Mouse (Mus musculus): ENCODE data around the gene Nrm.

Nrm gene

DNA sequence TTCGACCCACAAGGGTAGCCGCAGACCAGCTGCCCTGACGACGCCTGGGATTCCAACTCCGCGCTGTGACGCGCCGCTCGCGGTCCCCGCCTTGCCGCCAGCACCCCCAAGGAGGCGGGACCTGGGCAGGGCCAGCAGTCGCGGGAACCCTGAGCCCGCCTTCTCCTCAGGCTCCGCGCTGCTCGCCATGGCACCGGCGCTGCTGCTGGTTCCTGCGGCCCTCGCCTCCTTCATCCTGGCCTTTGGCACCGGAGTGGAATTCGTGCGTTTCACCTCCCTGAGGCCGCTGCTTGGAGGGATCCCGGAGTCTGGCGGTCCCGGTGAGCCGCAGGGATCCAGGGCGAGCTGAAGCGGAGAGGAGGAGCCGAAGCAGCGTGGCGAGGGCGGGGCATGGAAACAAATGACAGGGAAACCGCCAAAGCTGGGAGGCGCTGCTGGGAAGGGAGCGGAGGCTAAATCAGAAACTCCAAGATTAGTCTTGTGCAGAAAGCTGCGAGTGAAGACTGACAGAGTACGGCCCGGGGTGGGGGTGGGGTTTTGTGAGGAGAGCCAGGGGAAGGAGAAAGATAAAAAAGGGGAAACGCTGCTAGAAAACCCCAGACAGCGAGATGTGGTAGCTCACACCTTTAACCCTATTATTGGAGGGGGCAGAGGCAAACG lies at the start of gene Nrm:
TSS of gene Nrm (plus strand) at position 121 of the 660 bp plus-strand sequence.
- DNase-seq (ENCODE audit: low spot score), result peak; percentile 90

DNA sequence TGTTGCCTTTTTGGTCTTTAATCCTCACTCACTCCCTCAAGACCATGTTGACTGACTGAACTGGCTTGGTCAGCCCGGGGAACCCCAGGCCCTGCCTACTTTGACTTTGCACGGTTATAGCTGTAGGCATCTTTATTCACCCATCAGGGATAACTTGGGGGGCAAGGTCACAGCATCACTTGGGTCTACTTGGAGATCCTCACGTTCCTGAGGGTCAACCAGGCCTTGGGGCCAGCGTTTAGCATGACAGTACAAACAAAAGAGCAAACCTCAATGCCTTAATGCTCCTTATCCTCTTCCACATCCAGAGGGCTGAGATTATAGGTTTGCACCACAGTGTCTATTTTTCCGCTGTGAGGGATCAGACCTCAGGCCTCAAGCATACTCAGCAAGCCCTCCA lies 48.8 kb upstream of the Nrm start:
- no peak for DNase-seq (ENCODE audit: low spot score)

DNA sequence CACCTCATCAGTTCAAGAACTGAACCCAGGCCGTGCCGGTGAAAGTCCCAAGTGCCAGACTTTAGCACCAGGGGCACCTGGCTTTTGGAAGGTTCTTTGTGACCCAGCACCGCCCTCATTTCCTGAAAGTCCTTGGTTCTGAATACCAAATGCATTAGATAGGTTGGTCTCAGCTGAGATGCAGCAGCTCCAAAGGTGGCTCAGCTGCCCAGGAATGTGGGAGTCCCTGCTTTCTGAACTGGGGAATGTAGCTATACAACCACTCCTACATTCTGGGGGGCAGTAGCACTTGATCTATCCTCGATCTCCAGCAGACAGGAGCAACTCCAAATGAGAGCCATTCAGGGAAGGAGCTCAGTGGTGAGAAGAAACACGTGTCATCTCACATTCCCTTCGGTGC lies 48.4 kb upstream of the Nrm start:
- no peak for DNase-seq (ENCODE audit: low spot score)

DNA sequence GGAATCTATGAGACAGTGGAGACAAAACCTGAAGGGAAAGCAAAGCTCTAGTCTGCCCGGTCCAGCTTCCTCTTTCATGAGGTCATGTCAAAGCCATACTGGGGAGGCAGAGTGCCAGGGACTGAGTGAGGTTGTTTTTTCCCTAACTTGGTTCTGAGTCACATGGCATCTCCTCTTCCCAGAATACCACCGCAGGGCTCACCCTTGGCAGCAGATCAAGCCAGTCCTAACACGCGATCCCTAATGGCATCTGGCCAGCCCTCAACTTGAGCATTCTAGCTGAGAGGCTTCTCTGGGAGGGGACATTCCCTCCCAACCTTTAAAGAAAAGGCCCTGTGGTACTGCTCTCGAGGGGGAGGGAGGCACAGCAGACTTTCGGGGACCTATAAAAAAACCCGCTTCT lies 47.9 kb upstream of the Nrm start:
- peak; percentile 99 for DNase-seq (ENCODE audit: low spot score)

DNA sequence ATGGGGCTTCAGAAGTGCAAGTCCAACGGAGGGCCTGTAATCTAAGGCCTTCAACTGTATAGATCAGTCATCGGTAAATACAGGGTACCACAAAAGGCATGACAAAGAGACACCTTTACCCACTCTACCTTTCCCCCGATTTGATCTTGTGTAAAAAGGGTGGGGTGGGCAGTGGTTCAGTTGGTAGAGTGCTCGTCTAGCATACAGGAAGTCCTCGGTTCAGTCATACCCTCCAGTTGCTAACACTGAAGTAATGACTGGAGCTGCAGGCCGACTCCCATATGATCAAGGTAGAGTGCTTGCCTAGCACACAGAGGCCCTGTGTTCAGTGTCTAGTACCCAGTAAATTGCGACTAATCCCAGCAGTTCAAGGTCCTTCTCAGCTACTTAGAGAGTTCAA lies 47.5 kb upstream of the Nrm start:
- no peak for DNase-seq (ENCODE audit: low spot score)

DNA sequence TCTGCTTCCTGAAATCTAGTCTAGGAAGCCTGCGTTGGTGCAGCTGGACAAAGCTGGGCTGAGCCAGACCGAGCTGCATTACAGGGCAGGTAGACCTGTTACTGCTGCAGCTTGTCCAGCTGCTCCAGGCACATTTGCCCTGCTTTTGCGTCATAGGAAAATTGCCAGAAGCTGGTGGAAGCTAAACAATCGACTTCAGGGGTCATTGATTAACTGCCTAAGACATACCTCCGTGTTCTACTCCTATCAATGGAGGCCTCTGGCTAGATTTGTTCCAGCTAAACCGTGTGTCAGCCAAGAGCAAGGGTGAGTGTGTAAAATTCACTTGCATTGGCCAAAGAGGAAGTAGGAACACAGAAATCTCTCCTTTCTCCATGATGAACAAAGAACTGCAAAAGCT lies 46.4 kb upstream of the Nrm start:
- DNase-seq (ENCODE audit: low spot score), result peak; percentile 28

DNA sequence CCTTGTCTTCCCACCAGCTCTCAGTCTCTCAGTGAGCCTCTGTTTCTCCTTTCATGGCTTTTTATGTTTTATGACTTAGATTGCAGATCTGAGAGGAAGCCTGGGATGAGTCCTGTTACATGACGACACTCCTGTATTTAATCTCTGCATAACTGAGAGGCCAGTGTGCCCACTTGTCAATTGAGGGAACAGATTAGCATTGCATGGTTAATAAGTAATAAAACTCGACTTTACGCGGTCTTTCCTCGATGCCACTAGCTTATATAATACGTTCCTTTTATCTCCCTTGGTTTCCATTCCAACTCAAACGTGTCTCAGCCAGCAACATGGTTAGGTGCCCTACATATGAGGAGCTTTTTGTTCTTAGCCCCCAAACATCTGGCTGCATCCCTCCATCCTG lies 45.3 kb upstream of the Nrm start:
- no peak for DNase-seq (ENCODE audit: low spot score)

DNA sequence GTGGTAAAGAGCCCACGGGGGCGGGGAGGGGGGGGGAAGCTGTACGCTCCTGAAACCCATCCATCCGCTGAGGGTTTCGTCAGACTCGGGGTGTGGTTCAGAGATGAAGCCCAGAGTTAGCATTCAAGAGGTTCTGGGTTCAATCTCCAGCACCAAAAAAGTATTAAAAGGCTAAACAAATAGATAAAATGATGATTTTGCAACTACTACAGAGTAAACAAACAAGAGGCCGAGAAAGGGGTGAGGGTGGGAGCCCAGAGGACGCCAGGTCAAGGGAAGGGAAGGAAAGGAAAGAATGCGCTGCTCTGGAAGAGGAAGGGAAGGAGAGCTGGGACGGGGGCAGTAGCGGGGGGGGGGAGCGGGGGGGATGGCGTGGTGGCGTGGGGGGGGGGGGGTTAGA lies 44.4 kb upstream of the Nrm start:
- DNase-seq (ENCODE audit: low spot score), result no peak

DNA sequence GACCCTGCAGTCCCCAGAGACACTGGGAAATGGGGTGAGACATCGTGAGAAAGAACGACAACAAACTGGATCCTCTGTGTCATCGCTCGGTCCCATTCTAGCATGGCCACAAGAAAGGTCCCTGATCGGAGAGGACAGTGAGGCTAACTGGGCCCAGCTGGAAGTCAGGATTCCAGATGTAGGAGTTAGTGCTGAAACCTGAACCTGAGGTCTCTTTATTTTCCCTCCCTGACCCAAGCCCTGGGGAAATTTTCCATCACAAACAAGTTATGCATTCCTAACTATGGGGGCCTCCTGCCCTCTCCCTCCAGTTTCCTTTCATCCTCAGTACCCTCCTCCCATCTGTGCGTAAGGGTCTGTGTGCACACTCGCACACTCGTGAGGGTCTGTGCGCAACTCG lies 43.9 kb upstream of the Nrm start:
- DNase-seq (ENCODE audit: low spot score), result no peak

DNA sequence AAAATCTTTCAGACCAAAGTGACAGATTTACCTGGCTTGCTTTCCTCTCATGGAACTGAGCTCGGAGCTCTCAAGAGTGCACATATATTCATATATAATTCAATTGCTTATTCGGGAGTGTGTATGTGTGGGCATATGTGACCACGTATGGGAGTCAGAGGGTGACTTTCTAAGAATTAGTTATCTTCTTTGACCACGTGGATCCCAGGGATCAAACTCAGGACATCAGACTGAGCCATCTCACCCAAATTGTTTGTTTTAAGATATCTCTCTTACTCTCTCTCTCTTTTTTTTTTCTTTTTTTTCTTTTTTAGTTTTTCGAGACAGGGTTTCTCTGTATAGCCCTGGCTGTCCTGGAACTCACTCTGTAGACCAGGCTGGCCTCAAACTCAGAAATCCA lies 41.0 kb upstream of the Nrm start:
- no peak for DNase-seq (ENCODE audit: low spot score)

DNA sequence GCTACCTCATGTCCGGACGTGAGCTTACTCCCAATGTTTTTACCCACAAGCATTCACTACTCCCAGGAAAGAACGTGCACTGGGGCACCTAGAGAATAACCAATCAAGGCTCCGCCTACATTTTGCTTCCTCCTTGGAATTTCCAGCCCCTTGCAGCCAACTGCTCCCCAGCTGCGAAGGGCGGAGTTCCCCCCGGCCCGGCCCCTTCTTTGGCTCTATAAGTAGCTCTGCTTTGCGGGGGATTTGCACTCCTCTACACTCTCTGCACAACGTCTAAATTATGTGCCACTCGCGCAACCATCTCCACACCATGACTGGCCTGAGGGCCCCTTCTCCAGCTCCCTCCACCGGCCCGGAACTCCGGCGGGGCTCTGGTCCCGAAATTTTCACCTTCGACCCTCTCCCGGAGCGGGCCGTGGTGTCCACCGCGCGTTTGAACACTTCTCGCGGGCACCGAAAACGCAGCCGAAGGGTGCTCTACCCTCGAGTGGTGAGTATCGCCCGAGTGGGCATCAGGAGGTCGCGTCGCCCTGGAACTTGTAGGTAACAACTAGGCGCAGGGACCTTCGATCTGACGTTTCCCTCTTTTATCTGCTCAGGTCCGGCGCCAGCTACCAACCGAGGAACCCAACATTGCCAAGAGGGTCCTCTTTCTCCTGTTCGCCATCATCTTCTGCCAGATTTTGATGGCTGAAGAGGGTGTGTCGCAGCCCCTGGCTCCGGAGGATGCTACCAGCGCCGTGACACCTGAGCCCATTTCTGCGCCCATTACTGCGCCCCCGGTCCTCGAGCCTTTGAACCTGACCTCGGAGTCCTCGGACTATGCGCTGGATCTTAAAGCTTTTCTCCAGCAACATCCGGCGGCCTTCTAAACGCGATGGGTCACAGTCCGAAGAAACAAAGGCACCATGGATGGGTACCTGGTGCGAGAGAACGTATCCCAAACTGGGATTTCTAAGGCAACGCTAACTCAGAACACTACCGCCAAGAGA lies 39.4 kb upstream of the Nrm start, which contains the start of gene Ier3:
TSS of gene Ier3 (plus strand) at position 246 of the 992 bp plus-strand sequence.
- peak; percentile 75 for DNase-seq (ENCODE audit: low spot score)

DNA sequence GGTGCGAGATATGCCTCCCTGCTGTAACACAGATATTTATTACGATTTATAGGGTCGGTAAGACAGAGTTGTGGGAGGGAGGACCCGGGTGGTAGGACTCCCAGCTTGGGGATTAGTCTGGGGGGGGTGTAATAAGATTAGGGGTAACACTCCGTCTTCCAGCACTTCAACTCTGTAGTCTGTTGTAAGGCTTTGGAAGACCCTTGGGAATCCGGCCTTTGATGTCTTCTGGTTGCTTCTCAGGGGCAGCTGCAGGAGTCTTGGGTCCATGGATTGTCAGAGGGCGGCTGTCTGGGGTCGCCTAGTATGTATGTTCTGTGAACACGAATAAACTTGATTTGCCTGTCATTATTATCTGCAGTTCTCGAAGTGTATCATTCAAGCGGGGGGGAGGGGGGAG lies 38.6 kb upstream of the Nrm start:
- no peak for DNase-seq (ENCODE audit: low spot score)

DNA sequence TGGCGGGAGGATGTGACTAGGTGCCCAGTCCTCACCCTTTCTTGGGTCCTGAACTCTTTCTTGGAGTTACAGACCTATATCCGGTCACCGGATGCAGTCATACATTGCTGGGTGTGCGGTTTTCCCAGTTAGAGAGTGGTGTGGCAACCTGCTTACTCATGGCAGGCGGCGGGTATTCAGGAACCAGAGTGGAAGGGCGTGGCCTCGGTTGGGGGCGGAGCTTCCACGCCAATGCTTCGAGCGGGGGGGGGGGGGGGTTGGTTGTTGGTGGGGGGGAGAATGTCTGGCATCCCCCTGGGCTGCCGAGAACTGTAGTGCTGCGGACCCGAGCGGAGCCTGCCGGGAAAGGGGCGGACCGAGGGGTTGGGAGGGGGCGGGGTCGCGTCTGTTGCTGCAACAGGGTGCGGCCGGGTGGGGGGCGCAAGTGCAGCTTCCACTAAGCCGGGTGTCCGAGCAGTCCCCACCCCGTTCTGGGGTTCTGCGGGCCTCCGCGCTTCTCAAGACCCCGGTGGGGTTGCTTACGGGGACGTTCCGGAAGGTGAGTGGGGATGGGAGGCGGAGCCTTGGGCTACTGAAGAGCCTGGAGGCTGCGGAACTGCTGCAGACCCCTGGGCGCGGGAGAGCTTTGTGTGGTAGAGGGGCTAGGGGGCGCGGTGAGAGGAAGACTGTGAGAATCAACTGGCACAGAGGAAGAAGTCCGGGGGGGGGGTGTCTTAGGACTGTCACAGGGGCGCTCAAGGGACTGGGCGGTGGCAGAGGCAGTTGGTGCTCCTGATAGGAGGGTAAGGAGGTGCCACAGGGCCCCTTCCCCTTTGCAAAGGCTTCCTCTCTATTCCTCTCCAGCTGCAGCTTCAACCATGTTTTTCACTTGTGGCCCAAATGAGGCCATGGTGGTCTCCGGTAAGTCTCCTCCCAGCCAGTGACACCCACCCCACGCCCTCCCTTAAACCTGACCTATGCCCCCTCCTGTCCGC lies 37.9 kb upstream of the Nrm start, which contains the start of gene Flot1:
TSS of gene Flot1 (plus strand) at position 267 of the 974 bp plus-strand sequence.
- peak; percentile 95 for DNase-seq (ENCODE audit: low spot score)

DNA sequence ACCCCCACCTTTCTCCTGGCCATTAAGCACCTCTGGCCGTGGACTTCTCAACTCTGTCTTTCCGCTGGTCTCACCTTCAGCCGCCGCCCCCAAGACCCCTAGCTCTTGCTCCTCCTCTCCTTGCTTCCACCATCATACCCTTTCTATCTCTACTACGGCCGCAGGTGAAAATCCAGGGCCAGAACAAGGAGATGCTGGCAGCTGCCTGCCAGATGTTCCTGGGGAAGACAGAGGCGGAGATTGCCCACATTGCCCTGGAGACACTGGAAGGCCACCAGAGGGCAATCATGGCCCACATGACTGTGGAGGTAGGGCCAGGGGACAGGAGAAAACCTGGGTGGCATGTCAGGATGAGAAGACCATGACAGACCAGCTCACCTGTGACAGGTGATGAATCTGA lies 36.7 kb upstream of the Nrm start:
- DNase-seq (ENCODE audit: low spot score), result peak; percentile 41

DNA sequence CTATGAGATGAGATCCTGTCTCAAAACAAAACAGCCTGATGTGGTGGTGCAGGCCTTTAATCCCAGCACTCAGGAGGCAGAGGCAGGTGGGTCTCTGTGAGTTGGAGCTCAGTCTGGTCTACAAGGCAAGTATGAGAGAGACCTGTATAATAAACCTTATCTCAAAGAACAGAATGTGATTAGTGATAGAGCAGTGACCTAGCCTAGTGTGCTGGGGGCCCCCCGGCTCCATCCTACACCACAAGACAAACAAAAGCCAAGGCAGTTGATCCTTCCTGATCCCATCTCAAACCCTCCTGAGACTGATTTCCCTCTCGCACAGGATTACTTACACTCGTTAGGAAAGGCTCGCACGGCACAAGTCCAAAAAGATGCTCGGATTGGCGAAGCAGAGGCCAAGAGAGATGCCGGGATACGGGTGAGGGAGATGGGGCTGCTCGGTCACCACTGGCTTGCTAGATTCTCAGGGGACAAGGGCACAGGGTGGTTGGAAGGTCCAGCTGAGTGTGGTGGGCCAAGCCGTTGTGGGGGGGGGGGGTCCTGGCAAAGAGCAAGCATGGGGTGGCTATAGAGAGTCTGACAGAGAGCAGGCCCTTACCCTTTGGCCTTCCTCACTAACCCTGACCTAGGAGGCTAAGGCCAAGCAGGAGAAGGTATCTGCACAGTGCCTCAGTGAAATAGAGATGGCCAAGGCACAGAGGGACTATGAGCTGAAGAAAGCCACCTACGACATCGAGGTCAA lies 35.8 kb upstream of the Nrm start:
- DNase-seq (ENCODE audit: low spot score), result no peak

DNA sequence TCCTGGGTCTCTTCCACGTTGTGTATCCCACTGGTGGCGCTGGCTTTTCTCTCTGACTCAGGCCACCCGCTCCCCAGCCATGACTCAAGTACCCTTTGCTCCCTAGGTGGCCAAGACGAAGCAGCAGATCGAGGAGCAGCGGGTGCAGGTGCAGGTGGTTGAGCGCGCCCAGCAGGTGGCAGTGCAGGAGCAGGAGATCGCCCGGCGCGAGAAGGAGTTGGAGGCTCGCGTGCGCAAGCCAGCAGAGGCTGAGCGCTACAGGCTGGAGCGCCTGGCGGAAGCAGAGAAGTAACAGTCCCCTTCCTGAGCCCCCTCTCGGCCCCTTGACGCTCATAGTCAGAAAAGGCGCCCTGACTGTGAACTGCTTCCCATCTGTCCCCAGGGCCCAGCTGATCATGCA lies 31.4 kb upstream of the Nrm start:
- DNase-seq (ENCODE audit: low spot score), result no peak

DNA sequence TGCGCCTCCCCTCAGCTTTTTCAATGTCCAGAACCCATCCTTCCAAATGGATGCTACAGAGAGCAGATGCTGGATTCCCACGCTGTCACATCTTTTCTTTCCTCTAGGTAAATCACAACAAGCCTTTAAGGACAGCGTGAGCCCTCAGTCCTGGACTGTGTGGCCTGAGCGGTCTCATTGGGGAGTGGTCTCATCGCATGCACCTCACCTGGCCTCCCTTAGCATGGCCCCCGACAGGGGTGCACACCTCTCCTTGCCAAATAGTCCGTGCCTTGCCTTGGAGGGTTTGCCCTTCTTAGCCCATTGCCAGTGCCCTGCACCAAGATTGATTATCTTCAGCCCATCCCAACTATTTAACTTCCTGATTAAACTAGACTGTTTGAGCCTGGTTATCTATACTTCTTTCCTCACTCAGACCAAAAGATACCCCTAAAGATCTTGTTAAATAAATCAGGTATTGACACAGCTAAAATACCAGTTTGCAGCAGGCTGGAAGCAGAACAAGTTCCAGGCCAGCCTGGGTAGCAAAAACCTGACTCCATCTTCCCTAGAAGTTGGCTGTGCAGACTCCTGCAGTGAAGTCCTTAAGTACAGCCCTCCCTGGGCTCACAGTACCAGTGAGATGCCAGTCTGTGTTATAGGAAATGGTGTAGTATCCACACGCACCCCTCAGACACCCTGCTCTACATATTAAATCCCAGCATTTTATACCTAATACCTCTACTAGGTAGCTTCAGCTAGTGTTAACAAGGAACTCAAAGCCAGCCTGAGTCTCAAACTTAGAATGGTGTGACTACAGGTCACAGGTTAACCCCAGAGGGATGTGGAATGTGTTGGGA lies 28.5 kb upstream of the Nrm start:
- DNase-seq (ENCODE audit: low spot score), result no peak

DNA sequence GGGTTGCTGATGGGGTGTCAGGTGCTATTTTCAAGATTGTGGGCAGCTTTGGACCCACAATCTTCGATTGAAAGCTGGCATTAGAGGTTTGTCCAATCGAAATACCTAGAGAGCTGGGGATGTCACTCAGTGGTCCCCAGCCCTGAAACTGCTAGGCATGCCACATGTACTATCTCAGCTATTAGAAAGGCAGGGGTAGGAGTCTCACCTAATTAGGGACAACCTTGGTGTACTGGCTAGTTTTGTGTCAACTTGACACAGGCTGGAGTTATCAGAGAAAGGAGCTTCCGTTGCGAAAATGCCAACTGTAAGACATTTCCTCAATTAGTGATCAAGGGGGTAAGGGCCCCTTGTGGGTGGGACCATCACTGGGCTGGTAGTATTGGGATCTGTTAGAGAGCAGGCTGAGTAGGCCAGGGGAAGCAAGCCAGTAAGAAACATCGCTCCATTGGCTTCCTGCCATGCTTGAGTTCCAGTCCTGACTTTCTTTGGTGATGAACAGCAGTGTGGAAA lies 27.8 kb upstream of the Nrm start:
- DNase-seq (ENCODE audit: low spot score), result peak; percentile 64

DNA sequence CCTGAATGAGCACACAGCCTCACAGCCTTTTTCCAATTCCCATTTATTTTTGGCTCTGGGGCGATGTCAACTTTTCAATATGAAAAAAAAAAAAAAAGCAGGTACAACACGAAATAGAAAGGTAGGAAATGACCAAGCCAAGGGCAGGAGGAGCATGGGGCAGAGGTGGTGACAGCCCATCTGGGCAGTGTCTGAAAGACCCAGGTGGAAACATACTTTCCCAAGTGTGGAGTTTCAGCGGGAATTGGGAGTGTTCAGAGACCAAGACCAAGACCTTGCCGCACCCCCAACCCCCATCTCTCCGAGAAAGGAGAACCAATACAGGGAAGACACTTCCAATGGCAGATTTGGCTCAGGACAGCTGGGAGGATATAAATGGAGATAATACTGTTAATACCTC lies 27.2 kb upstream of the Nrm start:
- DNase-seq (ENCODE audit: low spot score), result no peak
